Mouse (Mus musculus) embryonic facial prominence, embryonic 13.5 days (tissue): ENCODE data around the gene Csf2ra. TPM values are rescaled to one million over a fixed set of nuclear protein-coding genes. Genes with fewer than 3 reads are reported as not detected.
"Not testable (repeated sequence)": the region's sequence is repeated elsewhere in the genome, so short reads cannot be mapped to it uniquely, and the experiment has no call there.

Source experiments
- ATAC-seq: fragments of 200-750 bp; cut with Nextera tagmentation; 2 replicates; pipeline ENCODE4 v1.8.0; 2017; ENCODE audit warnings: low read depth; ENCODE audit not compliant: insufficient number of reproducible peaks, insufficient read depth, low FRiP score, low TSS enrichment
- H3K27ac ChIP-seq: fragments of 300-500 bp; sonication (generic); 2 replicates; pipeline ENCODE4 v1.5.1; 2015; ENCODE audit warnings: moderate library complexity, mild to moderate bottlenecking, inconsistent platforms
- H3K27me3 ChIP-seq: fragments of 300-500 bp; sonication (generic); 2 replicates; pipeline ENCODE4 v1.6.1; 2015; ENCODE audit warnings: mild to moderate bottlenecking, inconsistent platforms
- H3K36me3 ChIP-seq: fragments of 300-500 bp; sonication (generic); 2 replicates; pipeline ENCODE4 v1.6.1; 2015; ENCODE audit warnings: mild to moderate bottlenecking, inconsistent platforms
- H3K4me1 ChIP-seq: fragments of 300-500 bp; sonication (generic); 2 replicates; pipeline ENCODE4 v1.6.1; 2015; ENCODE audit warnings: inconsistent platforms
- H3K4me2 ChIP-seq: fragments of 300-500 bp; sonication (generic); 2 replicates; pipeline ENCODE4 v1.6.1; 2015; ENCODE audit warnings: moderate library complexity, mild to moderate bottlenecking, inconsistent platforms
- H3K4me3 ChIP-seq: fragments of 300-500 bp; sonication (generic); 2 replicates; pipeline ENCODE4 v1.5.1; 2015; ENCODE audit warnings: mild to moderate bottlenecking, inconsistent platforms
- H3K9ac ChIP-seq: fragments of 300-500 bp; sonication (generic); 2 replicates; pipeline ENCODE4 v1.6.1; 2015; ENCODE audit warnings: mild to moderate bottlenecking, inconsistent platforms
- H3K9me3 ChIP-seq: fragments of 300-500 bp; sonication (generic); 2 replicates; pipeline ENCODE4 v1.6.1; 2016; ENCODE audit warnings: inconsistent platforms
- WGBS: fragments of 180-500 bp; shearing (Covaris S2); methylation state at CpG from one replicate; pipeline ENCODE4 v1.1.7; 2015; ENCODE audit warnings: mixed read lengths; 5-methylcytosine and 5-hydroxymethylcytosine counted together
- polyA plus RNA-seq: library from polyadenylated mRNA; unstranded; fragments of >200 nt; fragmentation: Nextera tagmentation; extraction: Ambion mirVana; gene quantifications from 2 replicates; pipeline ENCODE4 v1.2.1, GENCODE M21; 2015

Csf2ra gene
- polyA plus RNA-seq, 1 experiment from 2014 or later, result 36.7 TPM

DNA sequence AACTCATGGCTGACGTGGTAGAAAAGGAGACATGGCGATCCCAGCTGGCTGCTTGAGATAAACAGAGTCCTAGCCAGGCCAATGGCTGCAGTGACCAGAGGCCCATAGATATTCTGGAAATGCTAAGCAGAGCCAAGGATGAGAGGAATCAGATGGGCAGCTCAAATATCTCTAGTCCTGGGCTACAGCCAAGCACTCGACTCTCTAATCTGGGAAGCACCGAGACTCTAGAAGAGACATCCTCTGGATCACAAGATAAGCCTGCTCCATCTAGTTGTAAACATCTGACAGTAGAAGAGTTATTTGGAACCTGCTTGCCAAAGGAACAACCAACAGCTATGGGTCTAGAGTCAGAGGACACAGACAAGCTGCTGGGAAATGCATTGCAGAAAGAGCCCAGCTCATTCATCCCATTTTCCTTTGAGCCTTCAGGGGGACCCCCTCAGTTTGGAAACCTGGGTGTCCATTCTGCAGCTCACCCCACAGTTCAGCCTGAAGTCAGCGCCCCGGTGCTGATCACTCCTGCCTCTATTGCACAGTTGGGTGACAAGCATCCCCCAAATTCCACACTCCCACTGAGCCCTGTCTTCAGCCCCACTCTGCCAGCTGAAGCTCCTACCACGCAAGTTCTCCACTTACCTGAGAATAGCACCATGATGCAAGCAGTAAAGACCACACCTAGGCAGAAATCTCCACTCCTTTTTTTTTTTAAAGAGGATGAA, 28.1 kb upstream of the Csf2ra start:
- Histone ChIP-seq H3K4me2 (no peak overlapping the region), H3K27me3 (no peaks in the 10 kb centered on the region), H3K4me1 (no peaks in the 10 kb centered on the region), H3K27ac (no peak overlapping the region), H3K4me3 (no peak overlapping the region), H3K9me3 (no peaks in the 10 kb centered on the region), H3K36me3 (no peaks in the 10 kb centered on the region), H3K9ac (no peak overlapping the region)
- 89% methylated on average over 7 of the region's 7 CpGs for WGBS
- no peak for ATAC-seq

DNA sequence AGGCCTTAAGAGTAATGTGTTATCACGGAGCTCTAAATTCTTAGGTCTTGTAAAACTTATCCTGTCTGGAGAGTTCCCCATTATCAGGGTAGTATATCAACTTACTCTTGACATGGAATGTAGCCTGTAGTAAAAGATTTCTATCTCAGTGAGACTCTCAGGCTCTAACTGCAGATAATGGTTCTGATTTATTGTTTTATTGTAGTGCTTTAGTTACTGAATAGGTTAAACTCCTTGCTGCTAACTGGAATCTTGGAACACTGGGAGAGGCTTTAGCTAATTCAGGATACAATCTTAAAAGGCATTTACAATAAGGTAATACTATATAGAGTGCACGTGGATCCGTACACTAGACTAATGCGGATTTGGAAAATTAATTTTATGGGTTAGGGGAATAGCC, 19.1 kb upstream of the Csf2ra start:
- H3K36me3 ChIP-seq, H3K4me1 ChIP-seq, H3K4me2 ChIP-seq, H3K27ac ChIP-seq, H3K4me3 ChIP-seq, H3K9me3 ChIP-seq, ATAC-seq, H3K9ac ChIP-seq, H3K27me3 ChIP-seq: not testable (repeated sequence)
- 68% methylated on average over 4 of the region's 4 CpGs for WGBS

DNA sequence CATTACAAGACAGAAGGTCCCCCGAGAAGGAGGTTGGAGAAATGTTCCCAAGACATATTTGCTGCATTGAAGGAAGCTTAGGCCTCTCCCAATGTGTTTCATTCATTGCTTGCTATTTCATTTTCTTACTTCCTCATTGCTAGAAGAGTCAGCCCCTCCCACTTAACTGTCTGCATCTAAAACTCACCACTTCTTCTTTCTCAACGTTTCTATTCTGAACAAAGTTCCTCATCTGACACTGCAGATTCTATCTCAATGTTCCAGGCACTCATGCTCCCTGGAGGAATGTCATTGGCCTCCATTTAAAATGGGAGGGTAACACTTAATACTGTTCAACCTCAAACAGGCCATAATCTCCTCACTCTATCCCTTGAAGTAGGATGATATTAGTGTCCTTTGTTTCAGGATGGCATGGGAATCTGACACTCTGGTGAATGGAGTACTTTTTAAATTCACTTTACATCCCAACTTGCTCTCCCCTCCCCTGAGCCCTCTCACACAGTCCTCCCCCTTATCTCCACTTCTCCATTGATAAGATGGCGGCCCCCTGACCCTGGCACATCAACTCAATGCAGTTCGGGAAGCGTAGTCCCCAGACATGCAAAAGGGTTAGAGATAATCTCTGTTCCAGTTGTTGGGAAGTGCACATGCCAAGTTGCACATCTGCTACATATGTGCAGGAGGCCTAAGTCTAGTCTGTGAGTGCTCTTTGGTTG, 16.6 kb upstream of the Csf2ra start:
- Histone ChIP-seq H3K27ac (no peak overlapping the region), H3K9ac (no peak overlapping the region), H3K4me2 (no peak overlapping the region), H3K27me3 (no peaks in the 10 kb centered on the region), H3K4me3 (no peak overlapping the region), H3K36me3 (no peaks in the 10 kb centered on the region), H3K4me1 (no peaks in the 10 kb centered on the region), H3K9me3 (no peaks in the 10 kb centered on the region)
- no peak for ATAC-seq
- WGBS, result 72% methylated on average over 5 of the region's 5 CpGs

DNA sequence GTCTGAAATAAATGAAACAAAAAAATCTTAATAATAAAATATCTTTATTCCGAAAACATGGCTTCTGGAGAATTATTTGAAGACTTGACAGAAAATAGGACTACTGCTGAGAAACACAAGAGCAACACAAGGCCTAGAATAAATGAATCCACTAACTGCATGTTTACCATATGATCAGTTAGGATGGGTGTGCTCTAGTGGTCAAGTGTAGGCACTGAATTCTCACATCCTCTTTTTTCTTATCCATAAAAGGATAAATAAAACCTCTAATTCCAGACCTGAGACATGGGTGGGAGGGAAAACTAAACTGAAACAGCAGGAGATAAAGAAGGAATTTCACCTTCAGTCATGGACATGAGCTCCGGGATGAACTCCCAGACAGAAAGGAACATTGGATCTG, 9.7 kb upstream of the Csf2ra start:
- 77% methylated on average over 2 of the region's 2 CpGs for WGBS
- Histone ChIP-seq H3K9me3 (no peaks in the 10 kb centered on the region), H3K27ac (no peak overlapping the region), H3K4me1 (no peaks in the 10 kb centered on the region), H3K27me3 (no peaks in the 10 kb centered on the region), H3K36me3 (no peaks in the 10 kb centered on the region), H3K9ac (no peak overlapping the region), H3K4me2 (no peak overlapping the region), H3K4me3 (no peak overlapping the region)
- no peak for ATAC-seq

DNA sequence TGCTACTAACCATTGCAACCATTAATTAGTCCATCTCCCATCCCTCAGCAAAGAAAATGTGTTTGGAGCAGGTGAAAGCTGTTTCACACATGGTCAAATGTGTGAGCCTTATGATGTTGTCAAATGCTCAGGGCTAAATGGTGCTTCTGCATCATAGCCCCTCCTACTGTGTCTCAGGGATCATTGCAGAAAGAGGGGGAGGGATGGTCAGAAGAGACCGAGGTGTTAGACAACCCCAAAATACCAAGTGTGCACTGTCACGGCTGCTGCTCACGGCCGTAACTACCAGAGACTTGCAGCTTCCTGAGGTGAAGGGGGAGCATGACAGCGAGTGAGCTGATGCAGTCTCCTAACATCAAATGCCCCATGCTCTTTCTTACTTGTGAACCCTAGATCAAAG, 6.3 kb upstream of the Csf2ra start:
- Histone ChIP-seq H3K9me3 (no peaks in the 10 kb centered on the region), H3K4me2 (no peak overlapping the region), H3K4me3 (no peak overlapping the region), H3K27me3 (no peaks in the 10 kb centered on the region), H3K4me1 (no peaks in the 10 kb centered on the region), H3K27ac (no peak overlapping the region), H3K9ac (no peak overlapping the region), H3K36me3 (no peaks in the 10 kb centered on the region)
- 78% methylated on average over 5 of the region's 5 CpGs for WGBS
- no peak for ATAC-seq

DNA sequence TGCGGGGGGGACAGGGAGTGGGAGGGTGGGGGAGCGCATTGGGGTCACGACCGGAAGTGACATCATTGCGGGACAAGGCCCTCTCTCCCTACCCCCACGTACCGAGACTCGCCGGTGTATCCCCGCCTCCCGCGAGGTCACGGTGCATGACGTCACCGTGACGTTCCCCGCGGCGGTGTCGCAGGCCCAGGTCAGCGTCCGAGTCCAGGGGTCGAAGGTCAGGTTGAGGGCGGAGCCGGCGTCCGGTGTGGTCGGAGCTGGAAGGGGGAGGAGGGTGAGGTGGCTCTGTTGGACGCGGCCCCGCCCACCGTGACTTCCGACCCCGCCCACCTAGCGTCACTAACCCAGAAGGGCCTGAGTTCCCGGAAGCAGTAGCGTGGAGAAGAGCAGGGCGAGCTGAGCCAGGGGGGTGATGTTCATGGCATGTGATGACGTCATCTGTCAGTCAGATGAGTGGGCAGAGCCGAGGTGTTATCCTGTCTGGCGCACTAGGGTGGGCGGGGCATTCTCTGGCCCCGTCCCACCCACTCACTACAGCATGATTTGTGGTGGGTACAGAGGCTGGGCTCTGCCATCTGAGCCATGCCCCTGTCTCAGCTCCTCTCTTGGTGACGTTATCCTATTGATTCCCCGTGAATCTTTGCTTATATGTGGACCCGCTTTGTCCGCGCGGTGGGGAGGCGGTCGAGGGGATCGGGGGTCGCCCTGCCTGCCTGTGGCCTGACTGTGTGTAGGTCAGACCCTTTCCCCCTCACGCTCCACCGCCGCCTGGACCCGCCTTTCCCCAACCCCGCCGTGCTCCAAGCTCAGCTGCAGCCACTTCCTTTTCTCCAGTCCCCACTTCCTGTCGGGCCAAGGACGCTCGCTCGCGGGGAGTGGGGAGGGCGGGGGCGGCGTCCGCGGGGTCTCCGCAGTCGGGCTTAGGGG, 1.0 kb downstream of the Csf2ra start:
- peak; percentile 84 for ATAC-seq
- 3% methylated on average over 69 of the region's 71 CpGs for WGBS
- H3K9me3 ChIP-seq, result 0 out of 2 replicates have a peak, but pooled peaks cover 4% of the 10 kb centered on the region

DNA sequence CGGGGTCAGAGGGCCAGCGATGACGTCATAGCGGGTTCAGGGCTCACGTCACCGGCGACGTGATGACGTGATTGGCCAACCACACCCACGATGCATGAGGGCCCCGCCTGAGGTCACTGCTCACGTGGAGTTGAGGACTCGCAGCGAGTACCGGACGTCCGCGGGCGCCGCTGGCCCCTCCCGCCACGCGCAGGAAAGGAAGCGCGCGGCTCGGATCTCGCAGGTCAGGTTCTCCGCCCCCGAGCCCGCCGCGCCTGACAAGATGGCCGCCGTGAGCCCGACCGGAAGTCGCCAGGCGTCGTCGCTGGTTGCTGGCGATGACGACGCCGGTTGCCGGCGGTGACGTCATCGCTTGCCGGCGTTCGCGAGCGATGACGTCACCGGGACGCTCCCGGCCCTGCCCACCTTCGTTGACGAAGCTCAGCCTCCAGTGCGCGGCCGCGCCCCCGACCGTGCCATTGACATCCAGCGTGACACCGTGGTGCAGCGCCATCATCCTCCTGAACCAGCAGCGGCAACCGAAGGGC, 1.8 kb downstream of the Csf2ra start:
- H3K9ac ChIP-seq, result peak overlapping the region; percentile 54; the same call in 1 of the 2 replicates
- H3K4me2 ChIP-seq, result peak overlapping the region; percentile 65
- WGBS, result 2% methylated on average over 71 of the region's 71 CpGs
- H3K4me1 ChIP-seq, result no peaks in the 10 kb centered on the region; the same call in 1 of the 2 replicates
- peak overlapping the region; percentile 59 for H3K4me3 ChIP-seq
- peak; percentile 26; the same call in 1 of the 2 replicates for ATAC-seq
- 0 out of 2 replicates have a peak, but pooled peaks cover 4% of the 10 kb centered on the region for H3K9me3 ChIP-seq
- peak overlapping the region; percentile 82 for H3K27ac ChIP-seq
- no peaks in the 10 kb centered on the region for H3K27me3 ChIP-seq
- H3K36me3 ChIP-seq, result no peaks in the 10 kb centered on the region

More for the DNA sequence above, 1.0 kb downstream of the Csf2ra start:
- peak overlapping the region; percentile 82 for H3K27ac ChIP-seq
- H3K4me1 ChIP-seq, result no peaks in the 10 kb centered on the region; the same call in 1 of the 2 replicates
- H3K4me2 ChIP-seq, result peak overlapping the region; percentile 65
- no peaks in the 10 kb centered on the region for H3K36me3 ChIP-seq
- H3K9ac ChIP-seq, result peak overlapping the region; percentile 55; the same call in 1 of the 2 replicates
- no peaks in the 10 kb centered on the region for H3K27me3 ChIP-seq
- peak overlapping the region; percentile 59 for H3K4me3 ChIP-seq

DNA sequence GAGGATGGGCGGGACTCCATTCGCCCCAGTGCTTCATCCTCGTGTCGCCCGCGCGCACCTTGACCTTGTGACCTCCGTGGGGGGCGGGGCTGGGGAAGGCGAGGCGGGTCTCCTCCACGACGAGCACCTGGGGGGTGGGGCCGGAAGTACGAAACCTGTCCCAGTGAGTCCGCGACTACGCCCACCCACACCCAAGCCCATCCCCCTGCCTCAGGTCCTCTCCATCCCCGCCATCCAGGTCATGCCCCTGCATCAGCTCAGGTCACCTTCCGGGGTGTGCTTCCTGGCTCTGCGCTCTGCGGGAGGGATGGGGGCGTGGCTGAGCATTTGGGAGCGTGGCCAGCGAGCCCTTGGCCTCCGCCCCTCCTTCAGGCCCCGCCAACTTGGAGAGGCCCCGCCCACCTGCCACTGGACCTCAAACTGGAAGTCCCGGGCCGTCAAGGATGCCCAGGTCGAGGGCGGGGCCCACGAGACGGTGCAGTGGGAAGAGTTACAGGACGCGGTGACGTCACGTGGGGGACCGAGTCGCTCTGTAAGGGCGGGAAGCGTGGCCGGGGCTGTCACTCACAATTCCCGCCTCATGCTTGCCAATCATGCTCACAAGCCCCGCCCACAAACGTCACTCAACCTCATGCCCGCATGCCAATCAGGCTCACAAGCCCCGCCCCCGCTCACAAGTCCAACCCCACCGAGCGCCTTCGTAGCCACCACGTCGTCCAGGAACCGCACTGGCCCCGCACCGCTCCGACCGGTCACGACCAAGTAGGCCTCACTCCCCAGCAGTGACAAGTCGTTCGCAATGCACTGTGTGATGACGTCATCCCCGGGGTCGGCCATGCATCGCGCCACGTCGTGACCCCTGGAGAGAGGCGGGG, 2.5 kb downstream of the Csf2ra start:
- no peaks in the 10 kb centered on the region; the same call in 1 of the 2 replicates for H3K4me1 ChIP-seq
- peak overlapping the region; percentile 59 for H3K4me3 ChIP-seq
- no peaks in the 10 kb centered on the region for H3K36me3 ChIP-seq
- H3K4me2 ChIP-seq, result peak overlapping the region; percentile 65
- 8% methylated on average over 70 of the region's 70 CpGs for WGBS
- 0 out of 2 replicates have a peak, but pooled peaks cover 4% of the 10 kb centered on the region for H3K9me3 ChIP-seq
- peak; percentile 56 for ATAC-seq
- H3K27ac ChIP-seq, result peak overlapping the region; percentile 82
- H3K27me3 ChIP-seq, result no peaks in the 10 kb centered on the region
- H3K9ac ChIP-seq, result peak overlapping the region; percentile 54; the same call in 1 of the 2 replicates

DNA sequence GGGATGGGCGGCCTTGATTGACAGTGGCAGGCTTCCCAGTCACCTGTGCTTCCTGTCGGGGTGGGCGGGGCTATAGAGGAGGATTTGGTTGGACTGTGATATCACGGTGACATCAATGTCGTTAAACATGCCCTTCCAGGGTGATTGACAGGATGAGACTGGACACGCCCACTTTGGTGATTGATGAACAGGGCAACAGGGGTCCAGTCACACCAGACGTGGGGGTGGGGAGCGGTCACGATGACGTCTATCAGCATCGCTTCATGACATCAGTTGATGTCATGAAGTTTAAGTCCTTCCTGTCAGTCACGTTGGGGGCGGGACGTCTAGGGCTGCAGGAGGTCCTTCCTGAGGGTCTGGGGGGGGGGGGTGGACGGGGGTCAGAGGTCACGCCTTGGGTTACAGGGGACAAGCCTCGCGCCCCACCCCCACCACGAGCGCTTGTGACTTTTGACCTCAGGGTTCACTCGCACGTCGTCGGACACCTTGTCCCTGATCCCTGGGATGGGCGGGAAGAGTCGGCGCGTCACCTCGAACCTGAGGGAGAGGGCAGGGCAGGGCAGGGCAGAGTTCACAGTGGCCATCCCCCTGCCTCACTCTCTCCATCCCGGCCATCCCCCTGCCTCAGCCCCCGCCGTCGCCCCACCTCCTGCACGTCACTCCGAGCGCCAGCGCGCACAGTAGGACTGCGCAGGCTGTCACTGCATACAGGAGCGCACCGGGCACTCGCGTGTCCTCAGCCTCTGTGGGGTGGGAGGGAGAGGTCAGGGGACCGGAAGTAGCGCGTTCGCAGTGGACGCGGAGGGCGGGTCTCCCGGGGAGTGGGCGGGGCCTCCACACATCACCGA, 3.3 kb downstream of the Csf2ra start:
- Histone ChIP-seq H3K36me3 (no peaks in the 10 kb centered on the region), H3K27ac (no peak overlapping the region), H3K4me1 (no peaks in the 10 kb centered on the region; the same call in 1 of the 2 replicates), H3K4me2 (peak overlapping the region; percentile 65), H3K9me3 (0 out of 2 replicates have a peak, but pooled peaks cover 4% of the 10 kb centered on the region), H3K9ac (no peak overlapping the region), H3K27me3 (no peaks in the 10 kb centered on the region), H3K4me3 (peak overlapping the region; percentile 59)
- no peak; the same call in 1 of the 2 replicates for ATAC-seq
- WGBS, result 28% methylated on average over 53 of the region's 53 CpGs
